Mouse (Mus musculus): ENCODE data around the gene Fgfr2.

Gene Fgfr2

DNA sequence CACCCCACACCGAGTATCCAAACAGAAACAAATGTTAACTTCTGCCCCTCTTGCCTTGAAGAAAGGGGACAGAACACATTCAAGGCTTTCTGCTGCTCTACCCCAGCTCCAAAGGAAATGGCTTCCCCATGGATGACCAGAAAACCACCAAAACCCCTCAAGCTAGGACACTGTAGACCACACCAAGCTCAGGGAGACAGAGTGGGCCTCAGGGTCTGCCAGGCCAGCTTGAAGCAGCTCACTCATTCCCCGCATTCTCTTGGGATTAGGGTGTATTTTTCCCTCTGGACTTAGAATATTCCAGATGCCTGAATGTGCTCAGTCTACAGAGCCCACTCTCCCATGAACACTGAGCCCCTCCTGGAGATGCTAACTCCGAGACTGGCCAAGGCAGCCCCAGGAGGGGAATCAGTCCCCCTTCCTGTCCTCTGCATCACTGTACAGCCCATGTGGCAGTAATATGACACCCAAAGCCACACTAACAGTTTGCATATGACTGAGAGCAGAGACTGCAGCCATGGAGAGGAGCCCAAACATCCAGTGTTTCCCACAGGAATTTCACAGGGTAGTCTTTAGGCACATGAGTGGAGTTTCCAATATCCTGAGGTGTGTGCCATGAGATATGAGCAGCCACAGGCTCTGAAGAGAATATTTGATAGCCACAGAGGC, 2824.1 kb downstream of the Fgfr2 start:
- no peak for DNase-seq

DNA sequence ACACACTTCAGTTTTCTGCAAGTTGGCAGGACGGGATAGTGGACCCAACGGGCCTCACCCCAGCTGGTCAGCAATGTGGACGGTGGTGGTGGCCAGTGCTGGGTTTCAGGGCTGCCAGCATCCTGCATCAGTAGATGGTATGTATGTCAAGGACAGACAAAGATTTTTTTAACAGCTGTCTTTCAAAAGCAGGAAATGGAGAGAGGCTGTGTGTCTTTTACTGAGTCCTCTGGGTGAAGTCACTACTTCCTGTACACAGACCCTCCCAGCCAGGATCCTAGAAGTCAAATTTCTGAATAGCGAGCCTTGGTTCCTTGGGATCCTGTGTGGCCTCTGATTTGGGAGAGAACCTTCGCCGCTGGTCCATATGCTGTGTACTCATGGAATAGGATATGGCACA, 2832.0 kb downstream of the Fgfr2 start:
- no peak for DNase-seq

DNA sequence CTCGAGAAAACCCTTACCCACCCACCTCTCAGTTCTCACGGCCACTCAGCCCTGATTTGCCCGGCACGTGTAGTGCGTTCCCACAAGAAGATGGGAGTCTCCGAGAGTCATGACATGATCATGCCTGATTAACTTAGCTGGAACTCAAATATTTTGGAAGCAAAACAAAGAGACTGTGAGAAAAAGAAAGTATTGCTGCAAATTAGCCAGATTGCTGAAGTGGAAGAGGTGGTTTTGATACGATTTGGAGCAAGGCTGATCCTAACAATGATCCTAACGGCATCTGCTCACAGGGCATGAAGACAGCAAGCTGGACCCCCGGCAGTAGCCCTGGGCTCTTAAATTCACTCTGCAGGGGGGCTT, 2833.7 kb downstream of the Fgfr2 start:
- DNase-seq: no peak

GRCm38 (mm10) chr7:130288719-130289427, 2834.3 kb downstream of the Fgfr2 start:
- no peak for DNase-seq

DNA sequence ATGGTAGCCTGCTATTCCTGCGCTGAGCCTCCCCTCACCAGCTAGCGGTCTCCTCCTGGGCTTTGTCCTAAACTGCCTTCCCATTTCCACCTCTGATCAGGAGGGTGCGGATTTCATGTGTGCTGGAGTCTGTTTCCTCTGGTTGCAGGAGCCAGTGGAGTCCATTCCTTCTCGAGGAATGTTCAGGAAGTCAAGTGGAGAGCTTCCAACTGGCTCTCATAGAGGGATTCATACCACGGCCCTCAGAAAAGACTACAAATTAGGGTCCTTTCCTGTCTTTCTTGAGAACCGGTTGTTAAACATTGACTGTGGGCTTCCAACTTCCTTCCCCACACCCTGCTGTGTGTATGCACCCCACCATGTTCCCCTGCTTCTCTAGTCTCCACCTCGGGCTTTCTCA, 2834.9 kb downstream of the Fgfr2 start:
- no peak for DNase-seq

DNA sequence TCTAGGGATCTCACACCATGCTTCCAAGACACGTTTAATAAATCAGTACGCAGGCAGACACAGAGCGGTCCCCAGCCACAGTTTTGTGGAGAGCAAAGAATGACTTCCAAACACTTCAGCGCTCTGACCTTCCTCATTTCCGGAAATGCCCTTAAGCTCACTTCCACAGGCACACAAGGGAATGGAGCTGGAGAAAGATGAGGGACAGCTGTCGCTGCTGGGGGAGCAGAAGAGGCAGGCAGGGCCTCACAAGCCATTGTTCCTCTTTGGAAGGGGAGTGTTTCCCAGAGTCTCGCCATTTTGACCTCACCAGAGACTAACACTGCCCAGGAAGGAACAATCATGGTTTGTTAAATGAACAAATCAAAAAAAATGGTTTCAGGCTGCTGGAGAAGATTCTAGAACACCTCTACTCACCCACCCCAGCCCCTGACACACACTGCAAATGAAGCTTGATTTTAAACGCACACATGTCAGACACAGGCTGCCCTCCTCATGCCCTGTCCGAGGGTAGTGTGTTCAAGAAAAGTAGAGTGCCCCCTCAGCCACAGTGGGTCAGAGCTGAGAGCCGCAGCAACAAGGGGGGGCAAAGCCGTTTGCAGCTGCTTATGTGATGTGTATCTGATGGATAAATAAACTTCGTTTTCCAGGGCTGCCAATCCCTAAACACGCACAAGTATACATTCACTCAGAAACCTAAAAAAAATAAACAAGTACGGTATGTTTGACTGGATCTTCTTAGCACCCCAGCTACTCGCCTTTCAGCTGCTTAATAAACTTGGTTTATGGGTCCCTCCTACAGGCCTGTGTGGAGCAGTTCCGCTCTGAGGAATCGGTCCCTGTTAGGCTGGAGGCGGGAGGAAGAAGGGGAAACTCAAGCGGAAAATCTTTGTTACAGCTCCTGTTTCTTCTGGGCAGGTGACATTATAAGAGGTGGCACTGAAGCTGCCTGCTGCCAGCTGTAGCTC, 2844.1 kb downstream of the Fgfr2 start:
- no peak for DNase-seq

GRCm38 (mm10) chr7:130278000-130278737, 2845.0 kb downstream of the Fgfr2 start:
- no peak for DNase-seq

GRCm38 (mm10) chr7:130273265-130273664, 2849.9 kb downstream of the Fgfr2 start:
- peak; percentile 80 for DNase-seq

DNA sequence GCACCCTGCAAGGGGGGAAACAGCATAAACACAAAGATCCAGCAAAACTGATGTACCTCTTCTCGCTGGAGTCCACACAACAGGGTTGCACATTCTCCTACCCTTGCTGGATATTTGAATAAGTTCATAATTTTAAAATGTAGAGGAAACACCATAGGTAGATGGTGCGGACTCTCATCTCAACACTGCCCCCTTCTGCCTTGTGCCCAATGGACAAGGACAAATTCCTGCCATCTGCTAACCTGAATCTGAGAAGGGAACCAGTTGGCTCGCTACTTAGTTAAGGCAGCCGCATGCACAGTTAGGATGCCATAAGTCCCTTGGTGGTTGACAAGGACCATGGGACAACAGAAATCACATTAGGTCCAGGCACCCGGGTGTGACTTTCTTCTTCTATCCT, 2852.3 kb downstream of the Fgfr2 start:
- DNase-seq: no peak

- DNase-seq: no peak
These were observed 2853.9 kb downstream of the Fgfr2 start for GRCm38 (mm10) chr7:130269124-130269867.

- DNase-seq: no peak
These were observed 2856.1 kb downstream of the Fgfr2 start for GRCm38 (mm10) chr7:130267099-130267498.

GRCm38 (mm10) chr7:130266166-130266490, 2857.0 kb downstream of the Fgfr2 start:
- peak; percentile 61 for DNase-seq

- peak; percentile 55 for DNase-seq
These were observed 2857.6 kb downstream of the Fgfr2 start for GRCm38 (mm10) chr7:130265319-130266165.

DNA sequence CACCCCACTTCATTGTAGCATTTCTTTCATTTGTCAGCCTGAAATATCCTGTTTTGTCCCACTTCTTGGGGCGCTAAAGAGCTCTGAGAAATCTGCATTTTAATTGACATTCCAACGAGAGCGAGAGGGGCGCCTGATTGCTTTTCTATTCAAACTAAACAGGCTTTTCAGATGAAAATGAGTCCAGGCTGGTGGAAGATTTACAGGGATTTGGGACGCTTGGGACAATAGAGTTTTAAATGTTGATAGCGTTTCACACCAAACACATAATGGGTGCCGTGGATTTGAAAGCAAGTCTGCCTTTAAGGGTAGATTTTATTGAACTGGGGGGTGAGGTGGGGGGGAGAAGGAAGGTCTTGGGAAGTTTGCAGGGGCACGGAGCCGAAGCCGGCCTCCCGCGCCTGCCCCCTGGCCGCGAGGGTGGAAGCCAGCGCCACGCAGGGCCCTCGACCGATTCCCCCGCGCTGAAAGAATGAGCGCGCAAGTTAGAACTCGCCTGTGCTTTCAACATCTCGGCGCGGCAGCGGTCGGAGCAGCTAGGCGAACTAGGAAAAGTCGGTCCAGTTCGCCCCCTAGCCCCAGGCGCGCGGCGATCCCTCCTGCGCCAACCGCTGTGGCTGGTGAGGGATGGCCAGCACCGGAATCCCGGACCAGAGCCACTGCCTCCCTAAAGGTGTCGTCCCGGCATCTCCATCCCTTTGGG, 2858.4 kb downstream of the Fgfr2 start:
- DNase-seq: peak; percentile 56

DNA sequence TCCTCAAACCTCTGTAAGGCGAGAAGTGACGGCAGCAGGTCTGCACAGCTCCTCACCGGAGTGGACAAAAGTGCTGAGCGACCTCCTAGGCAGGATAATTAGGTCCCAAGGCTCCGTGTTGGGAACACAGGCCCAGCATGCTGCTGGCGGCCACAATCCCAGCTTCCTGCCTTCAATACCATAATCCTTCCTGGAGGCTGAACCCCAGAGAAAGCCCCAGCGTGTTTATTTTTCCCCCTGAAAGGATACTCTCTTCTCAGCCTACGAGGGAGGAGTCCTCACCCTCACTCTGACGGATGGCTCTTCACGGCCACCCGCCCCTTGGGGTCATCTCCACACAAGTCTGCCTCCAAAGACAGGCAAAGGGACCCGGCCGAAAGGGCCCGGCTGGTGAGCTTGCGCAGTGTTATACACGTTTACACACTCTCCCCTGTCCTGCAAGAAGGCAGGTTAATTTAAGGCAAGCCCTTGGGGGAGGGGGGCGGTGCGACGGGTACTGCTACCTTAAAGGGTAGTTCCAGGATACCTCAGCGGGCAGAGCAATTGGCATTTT, 2859.3 kb downstream of the Fgfr2 start:
- DNase-seq: peak; percentile 11

GRCm38 (mm10) chr7:130263233-130263594, 2859.9 kb downstream of the Fgfr2 start:
- no peak for DNase-seq

GRCm38 (mm10) chr7:130262528-130263232, 2860.5 kb downstream of the Fgfr2 start:
- no peak for DNase-seq

DNA sequence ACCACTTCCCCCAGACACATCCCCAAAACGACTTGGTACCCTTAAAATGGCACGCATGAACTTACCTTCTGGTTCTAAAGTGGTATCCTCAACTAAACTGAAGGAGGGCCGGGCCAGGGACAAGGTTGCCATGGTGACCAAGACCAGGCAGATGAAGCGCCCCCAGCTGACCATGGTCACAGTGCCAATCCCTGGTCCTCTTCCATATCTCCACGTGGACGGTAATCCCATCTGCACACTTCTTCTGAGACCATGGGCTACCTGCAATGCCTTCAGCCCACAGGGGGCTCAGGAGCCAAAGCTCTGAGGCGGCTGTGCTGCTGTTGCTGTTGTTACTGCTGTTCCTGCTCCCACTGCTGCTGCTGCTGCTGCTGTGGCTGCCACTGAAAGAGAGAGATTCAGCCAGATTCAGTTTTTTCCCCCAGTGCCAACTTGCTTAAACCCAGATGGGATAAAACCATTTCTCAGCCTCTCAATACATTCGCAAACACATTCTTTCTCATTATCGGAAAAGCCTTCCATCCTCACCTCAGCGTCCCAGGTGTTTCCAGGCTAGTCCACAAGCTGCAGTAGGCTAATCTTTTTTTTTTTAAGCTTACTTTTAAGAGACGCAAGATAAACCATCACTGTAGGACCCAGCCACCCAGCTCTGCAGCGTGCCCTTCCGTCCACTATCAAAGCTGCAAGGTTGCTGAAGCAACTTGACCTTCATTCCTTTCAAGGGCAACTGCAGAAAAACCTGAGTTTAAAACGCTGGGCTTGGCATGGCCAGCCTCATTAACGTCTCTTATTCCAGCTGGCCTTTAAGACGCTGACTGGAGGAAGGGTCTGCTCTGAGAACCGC, 2861.2 kb downstream of the Fgfr2 start:
- DNase-seq: peak; percentile 11

Measured in right cerebral cortex, postnatal 4 days (tissue).